Mouse (Mus musculus): ENCODE data around the gene Pard3b.

GRCm38 (mm10) chr1:61778731-61779130 lies 140.1 kb downstream of the Pard3b start:
- TF ChIP-seq CTCF (IDR thresholded peaks at IDR 0.05; ENCODE audit: insufficient read depth, low read depth, low read length): no peak
- no peak for TF ChIP-seq POLR2A (IDR thresholded peaks at IDR 0.05; ENCODE audit: insufficient read depth, low read depth, low read length)
